Comparison of ENCODE assay signal across 19 mouse cellular contexts in the genomic region with DNA sequence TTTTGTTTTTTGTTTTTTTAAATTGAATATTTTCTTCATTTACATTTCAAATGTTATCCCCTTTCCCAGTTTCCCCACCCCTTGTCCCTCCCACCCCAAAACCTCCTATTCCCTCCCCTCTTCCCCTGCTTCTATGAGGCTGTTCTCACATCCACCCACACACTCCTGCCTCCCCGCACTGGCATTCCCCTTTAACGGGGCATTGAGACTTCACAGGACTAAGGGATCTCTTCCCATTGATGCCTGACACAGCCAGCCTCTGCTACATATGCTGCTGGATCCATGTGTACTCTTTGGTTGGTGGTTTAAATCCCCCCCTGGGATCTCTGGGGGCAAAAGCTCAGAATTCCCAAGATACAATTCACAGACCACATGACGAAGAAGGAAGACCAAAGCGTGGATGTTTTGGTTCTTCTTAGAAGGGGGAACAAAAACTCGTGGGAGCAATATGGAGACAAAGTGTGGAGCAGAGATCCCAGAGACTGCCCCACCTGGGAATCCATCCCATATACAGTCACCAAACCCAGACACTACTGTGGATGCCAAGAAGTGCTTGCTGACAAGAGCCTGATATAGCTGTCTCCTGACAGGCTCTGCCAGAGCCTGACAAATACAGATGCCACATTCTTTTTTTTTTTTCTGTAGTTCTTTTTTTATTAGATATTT. TPM values are rescaled to one million over a fixed set of nuclear protein-coding genes. Genes with fewer than 3 reads are reported as not detected.
"Had no signal": no experiment of that assay in that cellular context is flagged by ENCODE, and none has a peak within 500 bp of the region (broad histone marks: within the 10 kb centered on the region; RNA-seq: fewer than 3 reads in every experiment).

No protein-coding gene starts in this region.

- H3K36me3 ChIP-seq: intestine, embryonic 15.5 days; kidney, embryonic 15.5 days; limb, embryonic 13.5 days; liver, embryonic 15.5 days; midbrain, embryonic 13.5 days had no signal

- ATAC-seq: intestine, embryonic 15.5 days; lung, postnatal 0 days; midbrain, embryonic 13.5 days had no signal

- H3K4me1 ChIP-seq: intestine, embryonic 15.5 days; kidney, embryonic 15.5 days; limb, embryonic 13.5 days; liver, embryonic 15.5 days; midbrain, embryonic 13.5 days had no signal

- DNase-seq: kidney, adult 18-20 months; kidney, postnatal 14 days; lung, adult 2 months; lung, postnatal 36 days; thymus, adult 18-20 months; thymus, postnatal 14 days had no signal

- H3K9me3 ChIP-seq: intestine, embryonic 15.5 days; kidney, embryonic 15.5 days; limb, embryonic 13.5 days; liver, embryonic 15.5 days; midbrain, embryonic 13.5 days had no signal

- H3K27ac ChIP-seq: intestine, embryonic 15.5 days; kidney, embryonic 15.5 days; limb, embryonic 13.5 days; liver, embryonic 15.5 days; midbrain, embryonic 13.5 days; stomach, postnatal 0 days had no signal

- H3K9ac ChIP-seq: intestine, embryonic 15.5 days; kidney, embryonic 15.5 days; limb, embryonic 13.5 days; liver, embryonic 15.5 days; midbrain, embryonic 13.5 days had no signal

- H3K4me3 ChIP-seq: intestine, embryonic 15.5 days; kidney, embryonic 15.5 days; limb, embryonic 13.5 days; liver, embryonic 15.5 days; midbrain, embryonic 13.5 days had no signal

- H3K27me3 ChIP-seq: intestine, embryonic 15.5 days; kidney, embryonic 15.5 days; limb, embryonic 13.5 days; liver, embryonic 15.5 days; midbrain, embryonic 13.5 days had no signal

- H3K4me2 ChIP-seq: intestine, embryonic 15.5 days; kidney, embryonic 15.5 days; limb, embryonic 13.5 days; liver, embryonic 15.5 days; midbrain, embryonic 13.5 days had no signal

RNA-seq across cellular contexts. Expression of gene Fam81b, which starts 40.4 kb away (rescaled TPM):
- total RNA-seq: layer of hippocampus, adult 8-10 months; left cerebral cortex, postnatal 25 days; liver, adult 2 months; megakaryocyte progenitor cell, adult 5-6 weeks; midbrain, postnatal 0 days had no signal
- polyA plus RNA-seq: intestine, embryonic 15.5 days; kidney, embryonic 15.5 days; large intestine, adult 2 months; limb, embryonic 13.5 days; liver, adult 2 months; liver, embryonic 15.5 days; stomach, postnatal 0 days had no signal
